Comparison of ENCODE assay signal across 27 mouse cellular contexts in genomic region chr14:101595301-101596080, GRCm38 (mm10). TPM values are rescaled to one million over a fixed set of nuclear protein-coding genes. Genes with fewer than 3 reads are reported as not detected.
DNase-seq lines count a peak whose midpoint lies in the region; ATAC-seq and TF ChIP-seq lines count a peak whose summit lies in the region.
"Had no signal": no experiment of that assay in that cellular context is flagged by ENCODE, and none has a peak within 500 bp of the region (broad histone marks: within the 10 kb centered on the region; RNA-seq: fewer than 3 reads in every experiment).

No protein-coding gene starts in this region.

- no peak for TF ChIP-seq CTCF in thymus, adult 2 months (IDR thresholded peaks at IDR 0.05; ENCODE audit: borderline replicate concordance, control insufficient read depth, extremely low read depth, insufficient read depth, low read length, poor library complexity)

- peak; percentile 92 for DNase-seq in heart, adult 11 months
- no peak for DNase-seq in heart, postnatal 25 days (ENCODE audit: low spot score)
- peak; percentile 32 for DNase-seq in intestine, embryonic 14.5 days (ENCODE audit: low spot score)
- DNase-seq in 3134 (ENCODE audit: extremely low read depth, insufficient read length, low spot score) (peak; percentile 36), MN1 (ENCODE audit: low spot score) (peak; percentile 14)
- DNase-seq in thymus, postnatal 36 days: no peak
- DNase-seq in thymus, adult 2 months: no peak
- DNase-seq: cerebellum, adult 18-20 months; gastrocnemius, adult 2 months; heart, postnatal 4 days; kidney, adult 11 months; lung, embryonic 14.5 days; lung, postnatal 14 days; right cerebral cortex, adult 18-20 months; spleen, adult 18-20 months; thymus, postnatal 25 days had no signal

- no peaks in the 10 kb centered on the region for H3K36me3 ChIP-seq in intestine, embryonic 14.5 days (ENCODE audit: control insufficient read depth, insufficient read depth, low read length)
- no peaks in the 10 kb centered on the region for H3K36me3 ChIP-seq in intestine, embryonic 16.5 days (ENCODE audit: control insufficient read depth, insufficient read depth, low read length)
- H3K36me3 ChIP-seq in thymus, adult 2 months (ENCODE audit: control insufficient read depth, insufficient read depth, low read length): no peaks in the 10 kb centered on the region
- H3K36me3 ChIP-seq: embryonic facial prominence, embryonic 13.5 days; forebrain, embryonic 10.5 days; heart, embryonic 10.5 days; hindbrain, embryonic 13.5 days; limb, embryonic 12.5 days; liver, embryonic 15.5 days; midbrain, embryonic 10.5 days; midbrain, embryonic 15.5 days had no signal

- no peak overlapping the region for H3K9ac ChIP-seq in intestine, embryonic 14.5 days (ENCODE audit: low read length)
- no peak overlapping the region for H3K9ac ChIP-seq in intestine, embryonic 16.5 days (ENCODE audit: low read depth, low read length)
- H3K9ac ChIP-seq: embryonic facial prominence, embryonic 13.5 days; hindbrain, embryonic 13.5 days; limb, embryonic 12.5 days; liver, embryonic 15.5 days; lung, embryonic 14.5 days; midbrain, embryonic 15.5 days had no signal

- no peaks in the 10 kb centered on the region for H3K9me3 ChIP-seq in intestine, embryonic 14.5 days (ENCODE audit: control insufficient read depth, low read length)
- H3K9me3 ChIP-seq in intestine, embryonic 16.5 days (ENCODE audit: control insufficient read depth, low read length): no peaks in the 10 kb centered on the region
- H3K9me3 ChIP-seq: embryonic facial prominence, embryonic 13.5 days; forebrain, embryonic 10.5 days; heart, embryonic 10.5 days; hindbrain, embryonic 13.5 days; limb, embryonic 12.5 days; liver, embryonic 15.5 days; midbrain, embryonic 10.5 days; midbrain, embryonic 15.5 days had no signal

- H3K4me1 ChIP-seq in intestine, embryonic 14.5 days (replicated peaks; ENCODE audit: control insufficient read depth, insufficient read depth, low read length): no peaks in the 10 kb centered on the region
- no peaks in the 10 kb centered on the region for H3K4me1 ChIP-seq in intestine, embryonic 16.5 days (ENCODE audit: control insufficient read depth, insufficient read depth, low read length)
- H3K4me1 ChIP-seq in thymus, adult 2 months (replicated peaks; ENCODE audit: control insufficient read depth, insufficient read depth, low read length): no peaks in the 10 kb centered on the region
- H3K4me1 ChIP-seq: embryonic facial prominence, embryonic 13.5 days; forebrain, embryonic 10.5 days; heart, embryonic 10.5 days; hindbrain, embryonic 13.5 days; limb, embryonic 12.5 days; liver, embryonic 15.5 days; midbrain, embryonic 15.5 days had no signal

- 88% methylated on average over 13 of the region's 13 CpGs for WGBS in intestine, embryonic 14.5 days
- WGBS in intestine, embryonic 16.5 days: 91% methylated on average over 13 of the region's 13 CpGs
- WGBS in thymus, adult 2 months: 95% methylated on average over 13 of the region's 13 CpGs

- H3K27me3 ChIP-seq in intestine, embryonic 14.5 days (replicated peaks; ENCODE audit: control insufficient read depth, insufficient read depth, low read length): no peaks in the 10 kb centered on the region
- no peaks in the 10 kb centered on the region for H3K27me3 ChIP-seq in intestine, embryonic 16.5 days (replicated peaks; ENCODE audit: control insufficient read depth, insufficient read depth, low read length)
- H3K27me3 ChIP-seq in thymus, adult 2 months (ENCODE audit: control insufficient read depth, insufficient read depth, low read length): no peaks in the 10 kb centered on the region
- H3K27me3 ChIP-seq: CH12.LX; embryonic facial prominence, embryonic 13.5 days; hindbrain, embryonic 13.5 days; limb, embryonic 12.5 days; liver, embryonic 15.5 days; midbrain, embryonic 15.5 days had no signal

- no peak overlapping the region for H3K4me2 ChIP-seq in intestine, embryonic 14.5 days (ENCODE audit: low read length)
- no peak overlapping the region for H3K4me2 ChIP-seq in intestine, embryonic 16.5 days (ENCODE audit: low read depth, low read length)
- H3K4me2 ChIP-seq: embryonic facial prominence, embryonic 13.5 days; hindbrain, embryonic 13.5 days; limb, embryonic 12.5 days; liver, embryonic 15.5 days; lung, embryonic 14.5 days; midbrain, embryonic 15.5 days had no signal

- TF ChIP-seq POLR2A in thymus, adult 2 months (IDR thresholded peaks at IDR 0.05; ENCODE audit: control insufficient read depth, extremely low read depth, insufficient read depth, low read length, poor library complexity): no peak

- no peak overlapping the region for H3K27ac ChIP-seq in intestine, embryonic 14.5 days (ENCODE audit: low read depth)
- no peak overlapping the region for H3K27ac ChIP-seq in intestine, embryonic 16.5 days (ENCODE audit: low read length)
- H3K27ac ChIP-seq in thymus, adult 2 months (ENCODE audit: control insufficient read depth, insufficient read depth, low read length): no peak overlapping the region
- H3K27ac ChIP-seq: embryonic facial prominence, embryonic 13.5 days; forebrain, embryonic 10.5 days; gastrocnemius, adult 2 months; heart, embryonic 10.5 days; hindbrain, embryonic 13.5 days; limb, embryonic 12.5 days; liver, embryonic 15.5 days; midbrain, embryonic 10.5 days; midbrain, embryonic 15.5 days had no signal

- H3K4me3 ChIP-seq in intestine, embryonic 14.5 days (ENCODE audit: low read depth, low read length): no peak overlapping the region
- no peak overlapping the region for H3K4me3 ChIP-seq in intestine, embryonic 16.5 days (ENCODE audit: low read length)
- H3K4me3 ChIP-seq in thymus, adult 2 months (ENCODE audit: control insufficient read depth, insufficient read depth, low read length): no peak overlapping the region
- H3K4me3 ChIP-seq: embryonic facial prominence, embryonic 13.5 days; forebrain, embryonic 10.5 days; gastrocnemius, adult 2 months; heart, embryonic 10.5 days; hindbrain, embryonic 13.5 days; limb, embryonic 12.5 days; liver, embryonic 15.5 days; midbrain, embryonic 10.5 days; midbrain, embryonic 15.5 days had no signal

- ATAC-seq in intestine, embryonic 14.5 days (replicated peaks; ENCODE audit: low FRiP score, low TSS enrichment, low read depth): no peak
- ATAC-seq in intestine, embryonic 16.5 days: no peak
- ATAC-seq: forebrain, embryonic 16.5 days; midbrain, embryonic 15.5 days had no signal

- intact Hi-C loops in heart, postnatal 25 days (cut with DNase I): no loop called here

RNA-seq across cellular contexts. Expression of gene Tbc1d4, which starts 13.5 kb away (rescaled TPM):
- total RNA-seq in heart, postnatal 25 days (2021): 10 to 100 TPM; 58.2 to 70.1 TPM
- polyA plus RNA-seq in intestine, embryonic 14.5 days (2014; fragmentation: Nextera tagmentation; extraction: Ambion mirVana): 7.3 and 7.5 TPM in 2 replicates
- 6.5 and 8.4 TPM in 2 replicates for polyA plus RNA-seq in intestine, embryonic 16.5 days (2015; fragmentation: Nextera tagmentation; extraction: Ambion mirVana)
- polyA plus RNA-seq in thymus, adult 2 months (2012; rRNA removed): 10.1 and 13.3 TPM in 2 replicates

RNA-seq across cellular contexts. Expression of gene Commd6, which starts 45.0 kb away (rescaled TPM):
- total RNA-seq in heart, postnatal 25 days (2021): 10 to 100 TPM; 29.3 to 30.5 TPM
- polyA plus RNA-seq in intestine, embryonic 14.5 days (2014; fragmentation: Nextera tagmentation; extraction: Ambion mirVana): 103 and 106 TPM in 2 replicates
- polyA plus RNA-seq in intestine, embryonic 16.5 days (2015; fragmentation: Nextera tagmentation; extraction: Ambion mirVana): 165 and 176 TPM in 2 replicates
- 27.2 and 29.0 TPM in 2 replicates for polyA plus RNA-seq in thymus, adult 2 months (2012; rRNA removed)

RNA-seq across cellular contexts. Expression of gene Uchl3, which starts 58.3 kb away (rescaled TPM):
- 10 to 100 TPM; 28.9 to 30.3 TPM for total RNA-seq in heart, postnatal 25 days (2021)
- polyA plus RNA-seq in intestine, embryonic 14.5 days (2014; fragmentation: Nextera tagmentation; extraction: Ambion mirVana): 145 and 154 TPM in 2 replicates
- 164 and 170 TPM in 2 replicates for polyA plus RNA-seq in intestine, embryonic 16.5 days (2015; fragmentation: Nextera tagmentation; extraction: Ambion mirVana)
- 23.5 and 26.7 TPM in 2 replicates for polyA plus RNA-seq in thymus, adult 2 months (2012; rRNA removed)

Comparison
In these comparisons a context has a peak if more than half of its experiments do, and no peak if none do; other contexts are left out.
1. DNase-seq: peak in heart, adult 11 months (single experiment), intestine, embryonic 14.5 days (single experiment), 3134 (single experiment) and MN1 (single experiment); none in heart, postnatal 25 days (single experiment), thymus, postnatal 36 days (0 of 2) and thymus, adult 2 months (single experiment).